Mouse (Mus musculus) midbrain, embryonic 10.5 days (tissue): ENCODE results near the gene Dmrtc2. TPM values are rescaled to one million over a fixed set of nuclear protein-coding genes. Genes with fewer than 3 reads are reported as not detected.

Experiments used
- DNase-seq: peaks from one replicate; pipeline ENCODE4 v3.0.0-alpha.2; 2017; ENCODE audit warnings: low spot score
- H3K27ac ChIP-seq: fragments of 300-500 bp; sonication (generic); replicated peaks from 2 replicates; pipeline ENCODE4 v1.5.1; 2016; ENCODE audit warnings: mild to moderate bottlenecking
- H3K27me3 ChIP-seq: fragments of 300-500 bp; sonication (generic); 2 replicates; pipeline ENCODE4 v1.6.1; 2016; ENCODE audit warnings: low read depth, mild to moderate bottlenecking; ENCODE audit not compliant: poor library complexity, severe bottlenecking
- H3K36me3 ChIP-seq: fragments of 300-500 bp; sonication (generic); 2 replicates; pipeline ENCODE4 v1.6.1; 2016; ENCODE audit warnings: mild to moderate bottlenecking, moderate library complexity
- H3K4me1 ChIP-seq: fragments of 300-500 bp; sonication (generic); 2 replicates; pipeline ENCODE4 v1.6.1; 2016
- H3K4me3 ChIP-seq: fragments of 300-500 bp; sonication (generic); 2 replicates; pipeline ENCODE4 v1.5.1; 2016; ENCODE audit warnings: mild to moderate bottlenecking, moderate library complexity
- H3K9me3 ChIP-seq: fragments of 300-500 bp; sonication (generic); replicated peaks from 2 replicates; pipeline ENCODE4 v1.6.1; 2016; ENCODE audit warnings: mild to moderate bottlenecking
- WGBS: fragments of 180-500 bp; shearing (Covaris S2); methylation state at CpG from one replicate; pipeline ENCODE4 v1.1.7; 2016; 5-methylcytosine and 5-hydroxymethylcytosine counted together
- polyA plus RNA-seq: library from polyadenylated mRNA; unstranded; fragments of >200 nt; fragmentation: Nextera tagmentation; extraction: Ambion mirVana; gene quantifications from 2 replicates; pipeline ENCODE4 v1.2.1, GENCODE M21; 2016

Dmrtc2 gene
- polyA plus RNA-seq, 1 experiment from 2014 or later, result not detected

- DNase-seq, result no peak
- H3K4me3 ChIP-seq, result no peak overlapping the region
- WGBS, result 86% methylated on average over 5 of the region's 5 CpGs
- H3K27me3 ChIP-seq, result no peaks in the 10 kb centered on the region
- H3K4me1 ChIP-seq, result peaks cover 18% of the 10 kb centered on the region
- no peaks in the 10 kb centered on the region for H3K36me3 ChIP-seq
- H3K9me3 ChIP-seq, result no peaks in the 10 kb centered on the region
- H3K27ac ChIP-seq, result no peak overlapping the region
Measured at GRCm38 (mm10) chr7:24851596-24852325, 18.1 kb upstream of the Dmrtc2 start.

GRCm38 (mm10) chr7:24852557-24853232 is 17.2 kb upstream of the Dmrtc2 start:
- Histone ChIP-seq H3K27ac (peak overlapping the region; percentile 18; the same call in 1 of the 2 replicates), H3K9me3 (no peaks in the 10 kb centered on the region), H3K36me3 (no peaks in the 10 kb centered on the region), H3K27me3 (no peaks in the 10 kb centered on the region), H3K4me1 (peaks cover 22% of the 10 kb centered on the region), H3K4me3 (no peak overlapping the region)
- DNase-seq, result no peak
- WGBS, result 83% methylated on average over 8 of the region's 8 CpGs

- Histone ChIP-seq H3K27me3 (no peaks in the 10 kb centered on the region), H3K4me1 (peaks cover 22% of the 10 kb centered on the region), H3K4me3 (no peak overlapping the region), H3K9me3 (no peaks in the 10 kb centered on the region), H3K27ac (peak overlapping the region; percentile 70; the same call in 1 of the 2 replicates), H3K36me3 (no peaks in the 10 kb centered on the region)
- DNase-seq, result no peak
Measured at GRCm38 (mm10) chr7:24853233-24853563, 16.7 kb upstream of the Dmrtc2 start.

- DNase-seq, result no peak
- Histone ChIP-seq H3K27ac (peak overlapping the region; percentile 70), H3K27me3 (no peaks in the 10 kb centered on the region), H3K4me3 (no peak overlapping the region), H3K4me1 (peaks cover 22% of the 10 kb centered on the region), H3K36me3 (no peaks in the 10 kb centered on the region), H3K9me3 (no peaks in the 10 kb centered on the region)
- WGBS, result 48% methylated on average over 7 of the region's 7 CpGs
Measured at GRCm38 (mm10) chr7:24853695-24854094, 16.2 kb upstream of the Dmrtc2 start.

GRCm38 (mm10) chr7:24856460-24857120 is 13.3 kb upstream of the Dmrtc2 start:
- Histone ChIP-seq H3K27me3 (no peaks in the 10 kb centered on the region), H3K27ac (peak overlapping the region; percentile 23; the same call in 1 of the 2 replicates), H3K9me3 (no peaks in the 10 kb centered on the region), H3K4me3 (no peak overlapping the region), H3K4me1 (peaks cover 14% of the 10 kb centered on the region), H3K36me3 (no peaks in the 10 kb centered on the region)
- WGBS, result 33% methylated on average over 6 of the region's 6 CpGs
- DNase-seq, result no peak

- H3K4me3 ChIP-seq, result no peak overlapping the region
- no peak for DNase-seq
- no peaks in the 10 kb centered on the region for H3K36me3 ChIP-seq
- H3K27ac ChIP-seq, result no peak overlapping the region
- H3K27me3 ChIP-seq, result no peaks in the 10 kb centered on the region
- no peaks in the 10 kb centered on the region for H3K9me3 ChIP-seq
- 85% methylated on average over 5 of the region's 5 CpGs for WGBS
- peaks cover 12% of the 10 kb centered on the region for H3K4me1 ChIP-seq
Measured at GRCm38 (mm10) chr7:24859234-24859633, 10.6 kb upstream of the Dmrtc2 start.

GRCm38 (mm10) chr7:24861913-24862312 is 7.9 kb upstream of the Dmrtc2 start, which contains the start of gene Gm9844:
Gene Gm9844, plus strand, starts transcription at chr7:24862213.
- no peak within 1 kb of the TSS for H3K27ac ChIP-seq
- WGBS, result 89% methylated on average over 7 of the region's 7 CpGs
- peaks cover 9% of the 10 kb centered on the region for H3K4me1 ChIP-seq
- no peak for DNase-seq
- H3K9me3 ChIP-seq, result no peaks in the 10 kb centered on the region
- H3K27me3 ChIP-seq, result no peaks in the 10 kb centered on the region; the same call in 1 of the 2 replicates
- no peaks in the 10 kb centered on the region for H3K36me3 ChIP-seq
- no peak within 1 kb of the TSS for H3K4me3 ChIP-seq

- DNase-seq, result no peak
- Histone ChIP-seq H3K36me3 (no peaks in the 10 kb centered on the region), H3K9me3 (no peaks in the 10 kb centered on the region), H3K4me3 (no peak overlapping the region), H3K27ac (no peak overlapping the region), H3K27me3 (no peaks in the 10 kb centered on the region; the same call in 1 of the 2 replicates), H3K4me1 (peaks cover 6% of the 10 kb centered on the region)
- 90% methylated on average over 4 of the region's 4 CpGs for WGBS
Measured at GRCm38 (mm10) chr7:24862853-24863252, 7.0 kb upstream of the Dmrtc2 start.

GRCm38 (mm10) chr7:24864156-24864555 is 5.7 kb upstream of the Dmrtc2 start:
- 26% methylated on average over 6 of the region's 6 CpGs for WGBS
- Histone ChIP-seq H3K27ac (no peak overlapping the region), H3K9me3 (no peaks in the 10 kb centered on the region), H3K36me3 (no peaks in the 10 kb centered on the region), H3K27me3 (peaks cover 7% of the 10 kb centered on the region), H3K4me3 (no peak overlapping the region), H3K4me1 (peaks cover 6% of the 10 kb centered on the region)
- no peak for DNase-seq

- DNase-seq, result peak; percentile 13
- 0 out of 2 replicates have a peak, but pooled peaks cover 6% of the 10 kb centered on the region for H3K9me3 ChIP-seq
- H3K27ac ChIP-seq, result no peak overlapping the region
- H3K36me3 ChIP-seq, result no peaks in the 10 kb centered on the region
- H3K27me3 ChIP-seq, result peaks cover 20% of the 10 kb centered on the region
- H3K4me3 ChIP-seq, result no peak overlapping the region
- H3K4me1 ChIP-seq, result peaks cover 11% of the 10 kb centered on the region
- WGBS, result 62% methylated on average over 17 of the region's 17 CpGs
Measured at GRCm38 (mm10) chr7:24869080-24869479, 777 bp upstream of the Dmrtc2 start.

GRCm38 (mm10) chr7:24877588-24877987 is 7.7 kb downstream of the Dmrtc2 start:
- no peaks in the 10 kb centered on the region for H3K9me3 ChIP-seq
- H3K4me1 ChIP-seq, result peaks cover 19% of the 10 kb centered on the region
- WGBS, result 90% methylated on average over 3 of the region's 3 CpGs
- H3K27ac ChIP-seq, result no peak overlapping the region
- no peak for DNase-seq
- H3K4me3 ChIP-seq, result no peak overlapping the region
- no peaks in the 10 kb centered on the region for H3K36me3 ChIP-seq
- no peaks in the 10 kb centered on the region for H3K27me3 ChIP-seq

GRCm38 (mm10) chr7:24879620-24880019 is 9.8 kb downstream of the Dmrtc2 start:
- H3K4me3 ChIP-seq, result no peak overlapping the region
- no peaks in the 10 kb centered on the region for H3K36me3 ChIP-seq
- H3K9me3 ChIP-seq, result no peaks in the 10 kb centered on the region
- H3K4me1 ChIP-seq, result peaks cover 19% of the 10 kb centered on the region
- WGBS, result 18% methylated on average over 2 of the region's 2 CpGs
- DNase-seq, result no peak
- H3K27me3 ChIP-seq, result no peaks in the 10 kb centered on the region
- peak overlapping the region; percentile 35; the same call in 1 of the 2 replicates for H3K27ac ChIP-seq
